Mouse (Mus musculus) liver, embryonic 13.5 days (tissue): ENCODE data around the gene Psmb5. TPM values are rescaled to one million over a fixed set of nuclear protein-coding genes. Genes with fewer than 3 reads are reported as not detected.

Experiments used
- ATAC-seq: fragments of 200-750 bp; cut with Nextera tagmentation; 2 replicates; pipeline ENCODE4 v1.8.0; 2017; ENCODE audit warnings: low read depth, mild to moderate bottlenecking, moderate number of reproducible peaks, moderate library complexity
- DNase-seq: peaks from one replicate; pipeline ENCODE4 v3.0.0; 2022
- H3K27ac ChIP-seq: fragments of 300-500 bp; sonication (generic); 2 replicates; pipeline ENCODE4 v1.5.1; 2015; ENCODE audit warnings: moderate library complexity, mild to moderate bottlenecking, inconsistent platforms
- H3K27me3 ChIP-seq: fragments of 300-500 bp; sonication (generic); 2 replicates; pipeline ENCODE4 v1.6.1; 2015; ENCODE audit warnings: mild to moderate bottlenecking, inconsistent platforms
- H3K36me3 ChIP-seq: fragments of 300-500 bp; sonication (generic); 2 replicates; pipeline ENCODE4 v1.6.1; 2015; ENCODE audit warnings: mild to moderate bottlenecking, inconsistent platforms
- H3K4me1 ChIP-seq: fragments of 300-500 bp; sonication (generic); replicated peaks from 2 replicates; pipeline ENCODE4 v1.6.1; 2015; ENCODE audit warnings: inconsistent platforms
- H3K4me2 ChIP-seq: fragments of 300-500 bp; sonication (generic); 2 replicates; pipeline ENCODE4 v1.6.1; 2015; ENCODE audit warnings: inconsistent platforms, mild to moderate bottlenecking, moderate library complexity
- H3K4me3 ChIP-seq: fragments of 300-500 bp; sonication (generic); replicated peaks from 2 replicates; pipeline ENCODE4 v1.5.1; 2015; ENCODE audit warnings: mild to moderate bottlenecking, inconsistent platforms
- H3K9ac ChIP-seq: fragments of 300-500 bp; sonication (generic); 2 replicates; pipeline ENCODE4 v1.6.1; 2015; ENCODE audit warnings: mild to moderate bottlenecking, inconsistent platforms
- H3K9me3 ChIP-seq: fragments of 300-500 bp; sonication (generic); replicated peaks from 2 replicates; pipeline ENCODE4 v1.6.1; 2016; ENCODE audit warnings: inconsistent platforms
- WGBS: fragments of 180-500 bp; shearing (Covaris S2); methylation state at CpG from one replicate; pipeline ENCODE4 v1.1.7; 2015; ENCODE audit not compliant: insufficient replicate concordance; 5-methylcytosine and 5-hydroxymethylcytosine counted together
- polyA plus RNA-seq: library from polyadenylated mRNA; unstranded; fragments of >200 nt; fragmentation: Nextera tagmentation; extraction: Ambion mirVana; gene quantifications from 2 replicates; pipeline ENCODE4 v1.2.1, GENCODE M21; 2015

Gene Psmb5
- polyA plus RNA-seq, 1 experiment from 2014 or later: 266 TPM

DNA sequence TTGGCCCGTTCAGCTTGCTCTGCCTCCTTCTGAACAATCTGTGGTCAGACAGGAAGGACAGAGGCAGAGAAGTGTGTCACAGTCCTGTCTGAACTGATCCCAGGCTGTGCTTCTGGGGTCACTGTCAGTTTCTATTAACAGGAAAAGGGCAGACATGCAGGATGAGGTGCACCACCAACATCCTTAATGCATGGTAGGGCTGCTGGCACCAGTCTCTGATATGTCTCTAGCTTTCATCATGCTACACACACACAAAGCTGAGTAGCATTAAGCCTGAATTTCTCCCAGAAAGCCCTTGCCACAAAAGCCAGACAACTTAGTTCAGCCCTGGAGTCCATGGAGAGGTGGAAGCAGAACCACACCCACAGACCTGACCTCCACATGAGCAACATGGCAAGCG lies 25.2 kb upstream of the Psmb5 start:
- ATAC-seq: no peak
- 70% methylated on average over 2 of the region's 2 CpGs for WGBS

DNA sequence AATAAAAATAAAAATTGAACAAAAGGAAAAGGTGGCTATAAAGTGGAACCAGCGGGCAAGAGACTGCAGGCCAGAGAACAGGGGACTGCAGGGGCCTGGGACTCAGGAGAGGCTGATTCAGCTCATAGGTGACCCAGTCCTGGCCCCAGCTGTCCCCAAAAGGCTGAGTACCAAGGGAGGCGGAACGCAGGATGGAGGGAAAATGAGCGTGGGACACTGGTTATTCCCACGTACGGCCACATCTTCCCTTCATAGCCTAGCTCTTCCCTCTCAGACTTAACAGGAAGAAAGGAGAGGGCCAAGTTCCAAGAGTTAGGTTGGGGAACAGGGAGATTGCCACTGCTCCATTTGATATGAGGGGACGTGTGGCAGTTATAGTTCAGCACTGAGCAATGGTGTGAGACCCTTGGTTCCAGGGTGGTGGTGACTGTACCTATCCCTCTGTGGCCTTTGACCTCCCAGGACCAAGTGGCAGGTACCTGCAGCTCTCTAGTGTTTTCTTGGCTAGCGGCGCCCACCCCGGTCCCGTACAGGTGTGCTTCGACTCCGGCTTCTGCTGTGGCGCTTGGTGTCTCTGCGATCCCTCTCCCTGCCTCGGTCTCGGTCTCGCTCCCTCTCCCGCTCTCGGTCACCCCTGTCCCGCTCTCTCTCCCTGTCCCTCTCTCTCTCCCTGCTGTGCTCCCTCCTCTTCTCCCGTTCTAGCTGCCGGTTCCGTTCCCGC lies 24.6 kb upstream of the Psmb5 start:
- WGBS: 92% methylated on average over 25 of the region's 25 CpGs
- DNase-seq (no peak), ATAC-seq (no peak)
- H3K4me3 ChIP-seq: no peak overlapping the region
- peaks cover 54% of the 10 kb centered on the region for H3K36me3 ChIP-seq
- peaks cover 11% of the 10 kb centered on the region for H3K4me1 ChIP-seq
- H3K27ac ChIP-seq: no peak overlapping the region
- H3K9me3 ChIP-seq: no peaks in the 10 kb centered on the region
- H3K9ac ChIP-seq: no peak overlapping the region
- H3K27me3 ChIP-seq: peaks cover 20% of the 10 kb centered on the region
- H3K4me2 ChIP-seq: no peak overlapping the region

More for the DNA sequence above, 25.2 kb upstream of the Psmb5 start:
- H3K9me3 ChIP-seq: no peaks in the 10 kb centered on the region
- H3K27ac ChIP-seq: no peak overlapping the region
- H3K27me3 ChIP-seq: peaks cover 20% of the 10 kb centered on the region
- H3K4me1 ChIP-seq: peaks cover 12% of the 10 kb centered on the region
- no peak overlapping the region for H3K4me3 ChIP-seq
- H3K36me3 ChIP-seq: peaks cover 60% of the 10 kb centered on the region
- H3K9ac ChIP-seq: no peak overlapping the region
- H3K4me2 ChIP-seq: no peak overlapping the region
- no peak for DNase-seq

GRCm38 (mm10) chr14:54641305-54641969 lies 23.6 kb upstream of the Psmb5 start, which contains the start of gene Cdh24:
Gene Cdh24, minus strand, starts transcription at chr14:54641364.
- DNase-seq (peak; percentile 80), ATAC-seq (peak; percentile 95)
- H3K4me2 ChIP-seq: peak within 1 kb of the TSS; percentile 100
- WGBS: 1% methylated on average over 48 of the region's 52 CpGs
- peaks cover 11% of the 10 kb centered on the region for H3K4me1 ChIP-seq
- H3K27me3 ChIP-seq: peaks cover 20% of the 10 kb centered on the region
- no peaks in the 10 kb centered on the region for H3K9me3 ChIP-seq
- H3K36me3 ChIP-seq: peaks cover 45% of the 10 kb centered on the region
- peak within 1 kb of the TSS; percentile 78 for H3K9ac ChIP-seq
- peak within 1 kb of the TSS; percentile 71 for H3K4me3 ChIP-seq
- peak within 1 kb of the TSS; percentile 66 for H3K27ac ChIP-seq

- Histone ChIP-seq H3K4me2 (peak within 1 kb of the TSS; percentile 100), H3K4me1 (peaks cover 11% of the 10 kb centered on the region), H3K27ac (peak within 1 kb of the TSS; percentile 66), H3K9ac (peak within 1 kb of the TSS; percentile 78), H3K36me3 (peaks cover 40% of the 10 kb centered on the region), H3K9me3 (no peaks in the 10 kb centered on the region), H3K4me3 (peak within 1 kb of the TSS; percentile 71), H3K27me3 (peaks cover 20% of the 10 kb centered on the region)
- DNase-seq: no peak
- WGBS: 1% methylated on average over 28 of the region's 28 CpGs
- ATAC-seq: no peak
Observed at GRCm38 (mm10) chr14:54640946-54641304, 23.1 kb upstream of the Psmb5 start, which contains the start of gene Gm17606. Gene Gm17606, plus strand, starts transcription at chr14:54640952.

GRCm38 (mm10) chr14:54640121-54640520 lies 22.3 kb upstream of the Psmb5 start:
- DNase-seq (no peak), ATAC-seq (no peak)
- WGBS: 41% methylated on average over 4 of the region's 4 CpGs
- Histone ChIP-seq H3K4me1 (peaks cover 11% of the 10 kb centered on the region), H3K9ac (peak overlapping the region; percentile 17; the same call in 1 of the 2 replicates), H3K27me3 (peaks cover 20% of the 10 kb centered on the region), H3K9me3 (no peaks in the 10 kb centered on the region), H3K36me3 (peaks cover 31% of the 10 kb centered on the region), H3K4me3 (no peak overlapping the region), H3K27ac (no peak overlapping the region), H3K4me2 (peak overlapping the region; percentile 100; the same call in 1 of the 2 replicates)

- Histone ChIP-seq H3K4me2 (no peak overlapping the region), H3K4me3 (no peak overlapping the region), H3K9me3 (no peaks in the 10 kb centered on the region), H3K27ac (no peak overlapping the region), H3K36me3 (peaks cover 17% of the 10 kb centered on the region), H3K4me1 (peaks cover 11% of the 10 kb centered on the region), H3K9ac (no peak overlapping the region), H3K27me3 (peaks cover 20% of the 10 kb centered on the region)
- 63% methylated on average over 5 of the region's 5 CpGs for WGBS
- ATAC-seq (no peak), DNase-seq (no peak)
Observed at GRCm38 (mm10) chr14:54638210-54638609, 20.4 kb upstream of the Psmb5 start.

GRCm38 (mm10) chr14:54636954-54637353 lies 19.1 kb upstream of the Psmb5 start:
- 40% methylated on average over 8 of the region's 8 CpGs for WGBS
- Histone ChIP-seq H3K36me3 (peaks cover 15% of the 10 kb centered on the region), H3K27ac (no peak overlapping the region), H3K4me1 (peaks cover 11% of the 10 kb centered on the region), H3K9ac (no peak overlapping the region), H3K4me3 (no peak overlapping the region), H3K4me2 (no peak overlapping the region), H3K27me3 (peaks cover 20% of the 10 kb centered on the region), H3K9me3 (no peaks in the 10 kb centered on the region)
- DNase-seq: no peak
- ATAC-seq: no peak

GRCm38 (mm10) chr14:54634182-54634581 lies 16.4 kb upstream of the Psmb5 start:
- Histone ChIP-seq H3K27me3 (peaks cover 6% of the 10 kb centered on the region), H3K9ac (no peak overlapping the region), H3K4me1 (no peaks in the 10 kb centered on the region; the same call in 1 of the 2 replicates), H3K4me3 (no peak overlapping the region), H3K27ac (no peak overlapping the region), H3K36me3 (peaks cover 17% of the 10 kb centered on the region), H3K4me2 (no peak overlapping the region), H3K9me3 (no peaks in the 10 kb centered on the region)
- ATAC-seq: no peak
- WGBS: 62% methylated on average over 4 of the region's 4 CpGs
- DNase-seq: no peak

DNA sequence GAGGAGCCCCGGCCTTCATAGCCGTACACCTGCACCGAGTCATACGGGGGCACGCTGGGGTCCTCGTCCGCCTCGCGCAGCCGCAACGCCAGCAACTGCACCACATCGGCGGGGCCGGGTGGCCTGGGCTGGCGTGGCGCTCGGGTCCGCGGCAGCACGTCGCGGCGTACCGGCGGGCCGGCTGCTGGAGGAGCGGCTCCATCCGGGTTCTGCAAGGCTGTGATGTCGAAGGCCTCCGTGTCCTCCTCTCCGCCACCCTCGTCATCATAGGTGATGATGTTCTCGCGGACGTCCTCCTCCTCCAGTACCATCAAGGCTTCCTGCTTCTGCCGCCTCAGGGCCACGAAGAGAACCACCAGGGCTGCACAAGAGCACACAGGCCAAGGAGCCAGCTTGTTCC lies 14.4 kb upstream of the Psmb5 start:
- ATAC-seq (no peak), DNase-seq (no peak)
- Histone ChIP-seq H3K9ac (no peak overlapping the region), H3K27ac (no peak overlapping the region), H3K36me3 (peaks cover 17% of the 10 kb centered on the region), H3K4me2 (no peak overlapping the region), H3K9me3 (no peaks in the 10 kb centered on the region), H3K4me3 (no peak overlapping the region), H3K4me1 (no peaks in the 10 kb centered on the region; the same call in 1 of the 2 replicates), H3K27me3 (peaks cover 7% of the 10 kb centered on the region; the same call in 1 of the 2 replicates)
- WGBS: 93% methylated on average over 37 of the region's 37 CpGs

GRCm38 (mm10) chr14:54631240-54631599 lies 13.4 kb upstream of the Psmb5 start:
- WGBS: 76% methylated on average over 4 of the region's 4 CpGs
- DNase-seq: no peak

DNA sequence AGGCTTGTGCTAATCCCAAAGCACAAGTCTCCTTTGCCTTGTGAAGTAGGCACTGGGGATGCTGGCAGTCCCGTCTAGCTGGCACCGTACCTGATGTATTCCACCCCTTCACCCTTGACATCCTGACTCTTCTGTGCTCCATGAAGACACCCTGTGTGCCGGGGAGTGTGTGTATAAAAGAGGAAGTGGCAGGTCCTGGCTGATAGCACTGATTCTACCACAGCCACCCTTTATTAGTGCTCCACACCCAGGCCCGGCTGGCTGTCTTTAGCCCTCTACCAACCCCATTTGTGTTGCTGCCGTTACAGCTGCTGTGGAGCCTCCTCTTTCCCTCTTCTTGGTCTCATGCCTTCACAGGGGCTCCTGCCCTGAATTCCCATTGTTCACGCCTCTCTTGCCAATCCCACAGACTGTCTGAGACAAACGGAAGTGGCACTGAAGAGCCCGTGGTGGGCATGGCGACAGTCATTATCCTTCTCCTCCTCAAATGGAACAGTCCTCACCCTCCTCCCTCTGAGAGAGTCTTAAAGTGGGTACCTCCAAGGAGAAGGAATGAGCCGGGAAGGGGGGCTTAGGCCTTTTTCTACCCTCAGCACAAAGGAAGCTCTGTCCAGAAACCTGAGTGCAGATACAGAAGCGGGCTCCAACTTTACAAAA lies 12.9 kb upstream of the Psmb5 start:
- no peak overlapping the region for H3K27ac ChIP-seq
- no peak for DNase-seq
- H3K4me3 ChIP-seq: no peak overlapping the region
- no peak overlapping the region for H3K4me2 ChIP-seq
- H3K27me3 ChIP-seq: peaks cover 17% of the 10 kb centered on the region
- no peaks in the 10 kb centered on the region for H3K9me3 ChIP-seq
- H3K4me1 ChIP-seq: no peaks in the 10 kb centered on the region; the same call in 1 of the 2 replicates
- ATAC-seq: no peak
- no peak overlapping the region for H3K9ac ChIP-seq
- 53% methylated on average over 11 of the region's 11 CpGs for WGBS
- H3K36me3 ChIP-seq: peaks cover 17% of the 10 kb centered on the region

More at GRCm38 (mm10) chr14:54631240-54631599, 13.4 kb upstream of the Psmb5 start:
- Histone ChIP-seq H3K36me3 (peaks cover 17% of the 10 kb centered on the region), H3K4me1 (no peaks in the 10 kb centered on the region; the same call in 1 of the 2 replicates), H3K4me2 (no peak overlapping the region), H3K27ac (no peak overlapping the region), H3K4me3 (no peak overlapping the region), H3K9ac (no peak overlapping the region), H3K27me3 (peaks cover 13% of the 10 kb centered on the region), H3K9me3 (no peaks in the 10 kb centered on the region)
- no peak for ATAC-seq
